Mouse (Mus musculus): ENCODE measurements around the gene Sgsm1.

DNA sequence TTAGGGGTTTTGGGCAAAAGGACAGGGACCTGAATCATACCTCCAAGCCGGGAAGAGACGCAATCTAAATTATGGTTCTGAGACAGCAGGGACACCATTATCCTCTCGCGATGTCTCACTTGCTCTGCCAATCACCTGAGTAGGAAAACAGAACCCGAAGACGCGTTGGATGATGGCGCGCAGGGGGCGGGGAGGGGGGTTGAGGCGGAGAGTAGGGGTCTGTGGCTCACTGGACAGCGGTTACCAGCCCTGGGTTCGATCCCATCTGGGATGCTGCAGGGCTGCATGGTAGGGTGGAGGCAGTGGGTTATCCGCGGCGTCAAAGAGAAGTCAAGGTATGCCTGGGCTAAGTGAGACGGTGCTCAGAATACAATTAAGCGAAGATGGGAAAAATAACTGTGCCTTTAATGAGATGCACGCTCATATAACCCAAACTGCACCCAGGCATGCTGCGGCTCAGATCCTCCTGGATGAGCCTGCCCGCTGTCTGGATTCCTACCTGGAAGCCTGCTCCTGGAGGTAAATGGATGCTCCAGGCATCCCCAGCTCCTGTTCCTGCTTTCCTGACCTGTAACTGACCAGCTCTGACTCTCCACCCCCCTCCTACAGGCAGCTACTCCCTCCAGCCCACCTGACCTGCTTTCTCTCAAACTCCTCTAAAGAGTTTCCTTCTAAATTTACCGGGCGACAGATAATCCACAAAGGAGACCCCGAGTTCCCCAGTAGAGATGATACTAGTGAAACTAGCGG lies 84.7 kb downstream of the Sgsm1 start:
- no peak for TF ChIP-seq CTCF (IDR thresholded peaks at IDR 0.05)
- no peak for TF ChIP-seq EP300 (IDR thresholded peaks at IDR 0.05)
